Mouse (Mus musculus) left cerebral cortex, postnatal 4 days (tissue): ENCODE results near the gene Rab11a. TPM values are rescaled to one million over a fixed set of nuclear protein-coding genes. Genes with fewer than 3 reads are reported as not detected.
"Not testable (repeated sequence)": the region's sequence is repeated elsewhere in the genome, so short reads cannot be mapped to it uniquely, and the experiment has no call there.

Experiments
- DNase-seq: peaks from one replicate; pipeline ENCODE4 v3.0.0-alpha.2; 2022
- intact Hi-C: fragments of 180-260 bp; cut with DNase I; formaldehyde crosslinking; loops from one replicate; pipeline ENCODE4 v1.15.1; 2025
- microRNA-seq: library from miRNA; unstranded; fragments of <30 nt; microRNA quantifications from one replicate; pipeline ENCODE4 v1.2.0, GENCODE M21; 2022
- total RNA-seq, 2 experiments: library from RNA; stranded (reverse); gene quantifications; 2 replicates each; pipeline ENCODE4 v1.2.3; 2021

Gene Rab11a
- total RNA-seq, 2 experiments from 2014 or later, result 424 to 443 TPM

- no peak for DNase-seq
These were observed 40.6 kb downstream of the Rab11a start for GRCm38 (mm10) chr9:64697006-64697405.

GRCm38 (mm10) chr9:64696404-64696803 is 41.2 kb downstream of the Rab11a start:
- DNase-seq, result no peak
- intact Hi-C loops, result no loop called here

More at GRCm38 (mm10) chr9:64697006-64697405, 40.6 kb downstream of the Rab11a start:
- intact Hi-C loops, result no loop called here

- intact Hi-C loops, result no loop called here
- DNase-seq, result no peak
These were observed 42.3 kb downstream of the Rab11a start for GRCm38 (mm10) chr9:64695266-64695665.

GRCm38 (mm10) chr9:64693094-64693493 is 44.5 kb downstream of the Rab11a start:
- DNase-seq, result no peak
- intact Hi-C loops, result loop anchor here (5.0 kb wide), 1 partner anchor 346 kb away; no protein-coding TSS in a partner anchor

GRCm38 (mm10) chr9:64691176-64691575 is 46.4 kb downstream of the Rab11a start:
- peak; percentile 78 for DNase-seq

GRCm38 (mm10) chr9:64690771-64691170 is 46.8 kb downstream of the Rab11a start:
- DNase-seq, result no peak
- intact Hi-C loops, result loop anchor here (5.0 kb wide), 1 partner anchor 343 kb away; no protein-coding TSS in a partner anchor

More at GRCm38 (mm10) chr9:64691176-64691575, 46.4 kb downstream of the Rab11a start:
- intact Hi-C loops, result loop anchor here (5.0 kb wide), 1 partner anchor 344 kb away; no protein-coding TSS in a partner anchor

GRCm38 (mm10) chr9:64688015-64688394 is 49.6 kb downstream of the Rab11a start:
- DNase-seq, result no peak

GRCm38 (mm10) chr9:64687122-64688014 is 50.2 kb downstream of the Rab11a start:
- no peak for DNase-seq
- intact Hi-C loops, result no loop called here

More at GRCm38 (mm10) chr9:64688015-64688394, 49.6 kb downstream of the Rab11a start:
- intact Hi-C loops, result no loop called here

GRCm38 (mm10) chr9:64671341-64672319 is 65.9 kb downstream of the Rab11a start:
- intact Hi-C loops, DNase-seq: not testable (repeated sequence)

GRCm38 (mm10) chr9:64668001-64668400 is 69.6 kb downstream of the Rab11a start:
- intact Hi-C loops, result no loop called here
- no peak for DNase-seq

GRCm38 (mm10) chr9:64667513-64667912 is 70.0 kb downstream of the Rab11a start:
- intact Hi-C loops, result no loop called here
- no peak for DNase-seq

- intact Hi-C loops, result no loop called here
- no peak for DNase-seq
These were observed 71.0 kb downstream of the Rab11a start for GRCm38 (mm10) chr9:64666549-64666948.

Small RNA genes within 50 kb of the gene (microRNA-seq; reads per million reads assigned to microRNA genes)
- not detected for gene Gm47308

Other genes starting within 250 kb of the Rab11a start
- 10 to 100 TPM; 37.1 to 37.5 TPM for gene Dennd4a, start 73.6 kb upstream of the Rab11a start, total RNA-seq
- under 1 TPM; 0.14 to 0.26 TPM for gene Slc24a1, start 213.8 kb upstream of the Rab11a start, total RNA-seq
- gene Ints14, start 223.1 kb upstream of the Rab11a start, total RNA-seq, result 10 to 100 TPM; 22.1 to 24.2 TPM